Mouse (Mus musculus) mesoderm, embryonic 11.5 days (tissue): ENCODE results near the gene Tekt5.
A peak's percentile ranks its signal among the peaks of the same experiment; 100 is the strongest.

Experiments used
- DNase-seq: peaks from one replicate; pipeline ENCODE4 v3.0.0-alpha.2; 2012; ENCODE audit warnings: low read depth, low spot score

Tekt5 gene

GRCm38 (mm10) chr16:10336454-10337421 is 58.6 kb downstream of the Tekt5 start:
- DNase-seq = no peak

GRCm38 (mm10) chr16:10335953-10336352 is 59.3 kb downstream of the Tekt5 start:
- DNase-seq = no peak

- DNase-seq = no peak
Measured at GRCm38 (mm10) chr16:10332732-10333131, 62.6 kb downstream of the Tekt5 start.

- no peak for DNase-seq
Measured at GRCm38 (mm10) chr16:10330586-10331495, 64.4 kb downstream of the Tekt5 start.

GRCm38 (mm10) chr16:10327563-10328333 is 67.5 kb downstream of the Tekt5 start:
- no peak for DNase-seq

- DNase-seq = no peak
Measured at GRCm38 (mm10) chr16:10319914-10320569, 75.2 kb downstream of the Tekt5 start.

GRCm38 (mm10) chr16:10317197-10317544 is 78.1 kb downstream of the Tekt5 start:
- no peak for DNase-seq

GRCm38 (mm10) chr16:10316493-10317196 is 78.6 kb downstream of the Tekt5 start:
- DNase-seq = no peak

- peak; percentile 42 for DNase-seq
Measured at GRCm38 (mm10) chr16:10313646-10314088, 81.6 kb downstream of the Tekt5 start, which contains the start of gene Emp2. Gene Emp2 (minus strand): TSS chr16:10313968.

- DNase-seq = no peak
Measured at GRCm38 (mm10) chr16:10313226-10313625, 82.1 kb downstream of the Tekt5 start.

- no peak for DNase-seq
Measured at GRCm38 (mm10) chr16:10311989-10312388, 83.3 kb downstream of the Tekt5 start.

- DNase-seq = no peak
Measured at GRCm38 (mm10) chr16:10311086-10311485, 84.2 kb downstream of the Tekt5 start.

- DNase-seq = no peak
Measured at GRCm38 (mm10) chr16:10310507-10310906, 84.8 kb downstream of the Tekt5 start.
